Mouse (Mus musculus): Measurements from ENCODE around the gene Rin3. TPM values are rescaled to one million over a fixed set of nuclear protein-coding genes. Genes with fewer than 3 reads are reported as not detected.

The Rin3 gene
- total RNA-seq, 2 experiments from 2014 or later = 3.7 to 3.8 TPM

DNA sequence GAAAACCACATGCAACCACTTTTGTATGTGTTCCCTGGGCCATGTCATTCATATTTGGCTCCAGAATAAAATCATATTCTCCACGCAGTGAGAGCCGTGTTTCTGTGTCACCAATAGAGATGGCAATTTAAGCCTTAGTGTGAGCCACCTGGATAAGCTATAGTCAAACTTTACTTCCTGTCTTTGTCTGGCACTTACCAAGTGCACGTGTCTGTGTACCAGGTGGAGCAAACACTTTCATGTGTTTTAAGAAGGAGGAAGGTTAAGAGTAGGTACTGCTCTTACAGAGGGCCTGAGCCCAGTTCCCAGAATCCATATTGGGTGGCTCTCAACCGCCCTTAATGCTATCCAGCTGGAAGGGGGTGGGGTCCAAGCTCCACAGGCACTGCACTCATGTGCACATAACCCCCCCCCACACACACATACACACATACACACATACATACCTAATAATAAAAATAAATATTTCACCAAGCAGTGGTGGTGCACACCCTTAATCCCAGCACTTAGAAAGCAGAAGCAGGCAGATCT, 142.3 kb downstream of the Rin3 start:
- no peak for DNase-seq (ENCODE audit: extremely low spot score in 1 of 2, low spot score in 2 of 2)
- intact Hi-C loops (cut with DNase I) = no loop called here

DNA sequence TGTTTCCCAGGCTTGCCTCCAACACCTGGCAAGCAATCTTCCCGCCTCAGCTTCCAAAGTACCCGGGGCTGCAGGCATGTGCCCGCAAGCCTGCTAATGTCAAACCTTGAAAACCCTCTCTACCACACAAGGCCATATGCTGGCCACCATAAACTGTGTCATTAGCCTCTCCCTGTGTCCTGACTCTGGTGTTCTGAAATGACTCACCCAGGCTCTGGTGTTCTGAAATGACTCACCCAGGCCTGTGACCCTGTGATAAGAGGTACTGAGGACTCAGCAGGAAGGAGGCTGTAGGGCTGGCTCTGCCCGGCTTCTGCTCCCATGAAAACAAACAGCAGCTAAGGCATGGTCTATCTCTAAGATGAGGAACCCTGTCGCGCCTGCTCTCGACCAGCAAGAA, 143.4 kb downstream of the Rin3 start:
- intact Hi-C loops (cut with DNase I) = no loop called here
- DNase-seq (ENCODE audit: extremely low spot score in 1 of 2, low spot score in 2 of 2) = no peak

DNA sequence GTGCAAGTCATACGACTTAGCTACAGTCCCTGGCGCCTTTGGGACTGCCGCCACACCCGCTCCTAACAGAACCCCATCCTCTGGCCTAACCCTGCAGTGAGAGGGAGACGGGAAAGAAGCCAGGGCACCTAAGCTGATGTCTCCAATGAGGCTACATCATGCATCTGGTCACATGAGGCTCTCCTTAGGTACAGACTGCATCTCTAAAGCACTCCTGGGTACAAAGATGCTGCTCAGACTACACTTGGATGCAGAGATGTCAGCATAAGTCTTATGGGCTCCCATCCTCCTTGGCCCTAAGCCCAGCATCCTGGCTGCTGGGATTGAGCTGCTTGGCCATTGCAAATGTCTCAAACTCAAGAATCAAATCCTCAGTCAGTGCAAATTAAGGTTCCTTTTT, 146.8 kb downstream of the Rin3 start:
- DNase-seq (ENCODE audit: extremely low spot score in 1 of 2, low spot score in 2 of 2) = no peak
- intact Hi-C loops (cut with DNase I) = no loop called here

GRCm38 (mm10) chr12:102430228-102430627, 147.4 kb downstream of the Rin3 start:
- intact Hi-C loops (cut with DNase I) = no loop called here
- no peak for DNase-seq (ENCODE audit: extremely low spot score in 1 of 2, low spot score in 2 of 2)

DNA sequence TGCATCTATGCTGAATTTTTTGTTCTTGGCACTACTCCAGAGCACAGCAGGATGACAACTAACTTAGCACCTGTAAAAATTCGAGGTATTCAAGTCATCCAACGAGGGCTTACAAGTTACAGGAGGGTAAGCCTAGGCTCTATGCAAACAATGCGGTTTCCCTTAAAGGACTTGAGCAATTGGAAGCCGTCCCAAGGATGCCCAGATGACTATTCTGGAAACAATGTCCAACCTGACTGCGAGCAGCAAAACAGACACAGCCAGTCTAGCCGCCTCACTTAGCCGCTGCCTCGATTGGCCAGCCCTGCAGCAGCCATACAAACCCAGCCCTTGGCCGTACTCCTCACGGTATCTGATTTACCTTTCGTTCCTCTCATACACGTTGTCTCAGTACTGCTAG, 149.4 kb downstream of the Rin3 start:
- DNase-seq (ENCODE audit: extremely low spot score in 1 of 2, low spot score in 2 of 2) = no peak
- intact Hi-C loops (cut with DNase I) = no loop called here

DNA sequence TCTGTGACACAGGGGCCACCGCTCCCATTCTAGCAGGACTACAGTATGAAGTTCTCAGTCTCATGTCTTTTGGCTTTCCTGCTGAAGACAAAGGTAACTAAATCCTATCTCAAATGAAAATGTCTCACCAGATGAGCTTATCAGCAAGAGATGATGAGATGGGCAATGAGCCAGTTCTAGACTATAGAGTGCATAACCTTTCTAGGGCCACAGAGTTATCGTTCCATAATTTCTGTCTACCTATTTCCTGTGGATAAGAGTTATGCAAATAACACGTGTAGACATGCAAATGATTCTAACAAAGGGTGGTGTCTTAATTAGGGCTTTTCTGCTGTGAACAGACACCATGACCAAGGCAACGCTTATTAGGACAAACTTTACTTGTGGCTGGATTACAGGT, 151.3 kb downstream of the Rin3 start:
- intact Hi-C loops (cut with DNase I) = no loop called here

DNA sequence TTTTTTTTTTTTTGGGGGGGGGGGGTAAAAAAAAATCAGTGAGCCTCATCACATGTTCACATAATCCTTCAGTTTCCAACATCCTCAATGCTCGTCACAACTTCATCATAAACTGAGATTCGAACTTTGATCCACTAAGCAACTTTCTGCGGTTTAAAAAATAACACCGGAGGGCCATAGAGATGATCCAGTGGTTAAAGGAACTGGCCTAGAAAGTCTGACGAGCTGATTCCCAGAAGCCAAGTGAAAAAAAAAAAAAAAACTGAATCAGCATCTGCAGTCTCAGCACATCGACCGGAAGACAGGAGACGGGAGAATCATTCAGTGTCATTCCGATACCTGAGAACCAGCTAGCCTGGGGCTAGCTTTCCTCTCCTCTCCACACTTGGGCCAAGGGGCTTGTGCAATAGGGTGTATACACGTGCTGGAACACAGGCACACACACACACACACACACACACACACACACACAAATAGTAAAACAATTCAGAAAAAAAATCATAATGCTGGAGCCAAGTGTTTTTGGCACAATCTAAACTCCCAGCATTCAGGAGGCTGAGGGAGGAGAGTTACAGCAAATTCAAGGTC, 154.2 kb downstream of the Rin3 start:
- intact Hi-C loops (cut with DNase I) = no loop called here
- DNase-seq (ENCODE audit: extremely low spot score in 1 of 2, low spot score in 2 of 2) = no peak

More for the DNA sequence above, 151.3 kb downstream of the Rin3 start:
- DNase-seq (ENCODE audit: extremely low spot score in 1 of 2, low spot score in 2 of 2) = no peak

- no peak for DNase-seq (ENCODE audit: extremely low spot score in 1 of 2, low spot score in 2 of 2)
Observed at GRCm38 (mm10) chr12:102437952-102438351, 155.1 kb downstream of the Rin3 start.

GRCm38 (mm10) chr12:102438983-102439631, 156.3 kb downstream of the Rin3 start:
- no peak for DNase-seq (ENCODE audit: extremely low spot score in 1 of 2, low spot score in 2 of 2)
- intact Hi-C loops (cut with DNase I) = no loop called here

More at GRCm38 (mm10) chr12:102437952-102438351, 155.1 kb downstream of the Rin3 start:
- intact Hi-C loops (cut with DNase I) = no loop called here

DNA sequence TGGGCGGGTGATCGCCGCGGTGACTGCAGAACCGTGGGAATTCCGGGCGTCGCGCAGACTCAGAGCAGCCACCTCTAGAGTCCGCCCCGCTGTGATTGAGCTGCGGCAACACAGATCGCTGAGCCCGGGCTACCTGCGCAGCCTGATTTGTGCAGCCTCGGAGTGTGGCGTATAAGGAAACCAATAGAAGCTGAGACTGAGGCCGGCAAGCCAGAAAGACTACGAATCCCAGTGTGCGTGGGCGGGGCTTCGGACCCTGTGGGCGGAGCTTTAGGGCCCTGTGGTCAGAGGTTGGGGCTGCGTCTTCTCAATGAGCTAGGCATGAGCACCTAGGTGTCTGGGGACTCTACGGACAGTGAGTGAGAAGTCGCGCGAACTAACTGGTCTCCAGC, 156.8 kb downstream of the Rin3 start, which contains the start of gene Lgmn:
Gene Lgmn, minus strand, starts transcription at position 182 of the 392 bp plus-strand sequence.
- intact Hi-C loops (cut with DNase I) = no loop called here
- peak; percentile 98 to 99 for DNase-seq (ENCODE audit: extremely low spot score in 1 of 2, low spot score in 2 of 2)

Other genes starting within 250 kb of the Rin3 start
- gene Slc24a4, start 154.3 kb upstream of the Rin3 start, total RNA-seq (2021) = 10 to 100 TPM; 14.1 to 15.2 TPM
- 100 to 1,000 TPM; 118 to 124 TPM for gene Lgmn, start 156.8 kb downstream of the Rin3 start, total RNA-seq (2021)
- gene Golga5, start 186.1 kb downstream of the Rin3 start, total RNA-seq (2021) = 10 to 100 TPM; 22.7 to 28.1 TPM

Data from left cerebral cortex, postnatal 10 days (tissue).